ENCODE assay signal across 8 mouse cellular contexts in genomic region chr2:155050504-155051236, GRCm38 (mm10). TPM values are rescaled to one million over a fixed set of nuclear protein-coding genes. Genes with fewer than 3 reads are reported as not detected.
A peak's percentile ranks its signal among the peaks of the same experiment; 100 is the strongest.
DNase-seq lines count a peak whose midpoint lies in the region; ATAC-seq lines count a peak whose summit lies in the region.

No protein-coding gene starts in this region.

- peak; percentile 91 for ATAC-seq in common myeloid progenitor, adult 5-6 weeks (replicated peaks; ENCODE audit: low read depth, poor library complexity, severe bottlenecking)
- ATAC-seq in megakaryocyte progenitor cell, adult 5-6 weeks (replicated peaks; ENCODE audit: poor library complexity): peak; percentile 91

- peak; percentile 97 for DNase-seq in ZHBTc4 (ENCODE audit: low read depth, low spot score)
- peak; percentile 88 to 90 for DNase-seq in gastrocnemius, adult 8-10 months (ENCODE audit: low spot score in 2 of 2)
- DNase-seq in induced T-regulatory cell, adult 2 months (ENCODE audit: low read depth): peak; percentile 99
- DNase-seq in left cerebral cortex, adult 9 months (ENCODE audit: low spot score in 2 of 2): peak; percentile 60 to 91
- peak; percentile 97 for DNase-seq in right cerebral cortex, postnatal 14 days
- peak; percentile 90 to 94 for DNase-seq in urinary bladder, postnatal 36 days (ENCODE audit: low spot score in 2 of 2)

RNA-seq across cellular contexts. Expression of gene Ahcy, which starts 23.6 kb away (rescaled TPM):
- total RNA-seq in common myeloid progenitor, adult 5-6 weeks (2017): 96.7 and 107 TPM in 2 replicates
- 10 to 100 TPM; 15.6 to 19.5 (median 18.7) TPM for total RNA-seq in gastrocnemius, adult 8-10 months (2022)
- total RNA-seq in megakaryocyte progenitor cell, adult 5-6 weeks (2015): 143 and 155 TPM in 2 replicates
- total RNA-seq in megakaryocyte progenitor cell, adult 5-6 weeks (2017): 103 and 109 TPM in 2 replicates

RNA-seq across cellular contexts. Expression of gene Gm14226, which starts 32.6 kb away (rescaled TPM):
- not detected in 2 replicates for total RNA-seq in common myeloid progenitor, adult 5-6 weeks (2017)
- not detected for total RNA-seq in gastrocnemius, adult 8-10 months (2022)
- not detected in 2 replicates for total RNA-seq in megakaryocyte progenitor cell, adult 5-6 weeks (2015)
- not detected in 2 replicates for total RNA-seq in megakaryocyte progenitor cell, adult 5-6 weeks (2017)

Comparison
In these comparisons a context has a peak if more than half of its experiments do, and no peak if none do; other contexts are left out.
1. Peak in every context shown above with its lines: DNase-seq and ATAC-seq.